Mouse (Mus musculus): ENCODE measurements at regions not wholly inside any gene's neighbourhood (a gene's known extent, or its start where the extent isn't known, plus 50 kb on each side); places are given as distances from the start of the nearest gene placed in this dataset.
"Not testable (repeated sequence)": the region's sequence is repeated elsewhere in the genome, so short reads cannot be mapped to it uniquely, and the experiment has no call there.

DNA sequence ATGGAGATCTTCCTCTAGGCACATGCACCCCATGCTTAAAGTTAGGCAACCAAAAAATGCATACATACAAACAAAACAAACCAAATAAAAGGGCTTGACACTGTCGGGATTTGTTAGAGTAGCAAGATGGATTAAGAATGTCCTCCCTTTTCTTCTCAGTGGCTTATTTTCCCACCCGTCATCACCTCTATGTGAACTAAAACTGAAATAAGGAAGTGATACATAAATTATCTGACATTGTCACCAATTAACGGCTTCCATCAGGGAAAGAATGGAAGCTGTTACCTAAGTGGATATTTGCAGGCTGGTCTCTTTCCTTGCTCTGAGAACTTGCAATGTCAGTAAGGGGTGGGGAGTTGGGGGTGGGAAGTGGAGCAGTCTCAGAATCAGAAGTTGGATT, 541.5 kb downstream of the Diaph3 start:
- DNase-seq, result no peak

DNA sequence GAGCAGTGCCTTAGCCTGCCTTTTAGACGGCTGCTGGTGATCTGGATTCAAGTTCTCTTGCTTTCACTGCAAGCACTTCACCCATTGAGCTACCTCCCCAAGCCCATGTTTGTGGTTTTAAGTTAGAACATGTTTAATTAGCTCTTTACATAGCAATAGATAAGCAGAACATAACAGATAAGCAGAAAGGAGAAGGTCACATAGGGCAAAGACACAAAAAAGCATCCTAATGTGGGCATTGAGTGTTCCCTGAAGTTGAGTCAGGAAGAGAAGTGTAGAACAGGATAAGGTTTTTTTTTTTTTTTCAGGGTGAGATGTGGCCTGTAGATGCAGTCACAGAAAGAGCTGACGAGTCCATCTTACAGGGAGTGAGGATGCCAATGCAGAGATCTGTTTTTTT, 552.5 kb downstream of the Diaph3 start:
- DNase-seq, result no peak

DNA sequence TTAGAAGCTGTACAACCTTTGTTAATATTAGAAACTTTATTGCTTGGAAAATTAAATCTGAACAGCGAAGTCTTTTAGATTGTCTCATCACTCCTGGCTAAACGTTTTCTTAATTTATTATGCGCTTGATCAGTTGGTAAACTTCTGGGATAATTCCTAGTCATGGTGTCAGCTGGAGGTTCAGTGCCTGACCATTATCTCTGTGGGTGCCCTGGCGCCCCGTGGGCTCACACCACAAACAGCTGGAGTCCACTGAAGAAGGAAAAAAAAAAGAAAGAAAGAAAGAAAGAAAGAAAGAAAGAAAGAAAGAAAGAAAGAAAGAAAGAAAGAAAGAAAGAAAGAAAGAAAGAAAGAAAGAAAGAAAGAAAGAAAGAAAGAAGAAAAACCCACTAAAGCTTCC, 555.1 kb downstream of the Diaph3 start:
- DNase-seq, result not testable (repeated sequence)

DNA sequence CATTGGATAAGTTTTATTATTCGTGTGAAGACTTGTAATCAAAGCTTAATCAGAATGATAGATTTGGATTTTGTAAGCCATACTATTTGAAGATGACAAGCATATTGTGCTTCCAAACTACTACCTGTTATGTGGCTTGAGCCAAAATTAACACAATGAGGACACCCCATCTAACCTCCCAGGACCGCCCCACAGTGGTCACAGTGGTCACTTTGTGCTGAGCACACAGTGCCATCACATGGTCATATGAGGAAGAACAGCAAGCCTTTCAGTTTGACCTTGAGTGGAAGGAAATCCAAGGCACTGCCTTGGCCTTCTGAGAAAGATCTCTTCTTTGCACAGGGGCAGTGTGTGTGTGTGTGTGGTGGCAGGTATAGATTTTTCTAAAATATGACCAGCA, 578.3 kb downstream of the Diaph3 start:
- DNase-seq, result peak; percentile 17 to 23

DNA sequence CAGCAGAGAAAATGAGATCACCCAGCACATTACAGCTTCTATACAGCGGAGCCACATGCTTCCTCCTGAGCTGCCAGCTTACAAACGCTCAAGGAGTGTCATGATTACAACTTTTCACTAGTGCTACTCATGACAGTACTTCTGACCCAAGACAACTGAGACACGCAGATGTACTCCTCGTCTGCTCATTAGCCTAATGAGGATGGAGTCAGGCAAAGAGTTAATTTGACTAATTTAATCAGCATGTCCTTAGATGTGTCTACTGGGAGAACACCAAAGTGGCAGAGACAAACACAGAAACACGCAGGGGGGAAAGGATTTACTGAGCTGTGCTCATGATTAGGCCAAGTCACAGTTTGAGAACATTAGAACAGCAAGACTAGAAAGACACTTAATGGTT, 603.0 kb downstream of the Diaph3 start:
- DNase-seq, result no peak

DNA sequence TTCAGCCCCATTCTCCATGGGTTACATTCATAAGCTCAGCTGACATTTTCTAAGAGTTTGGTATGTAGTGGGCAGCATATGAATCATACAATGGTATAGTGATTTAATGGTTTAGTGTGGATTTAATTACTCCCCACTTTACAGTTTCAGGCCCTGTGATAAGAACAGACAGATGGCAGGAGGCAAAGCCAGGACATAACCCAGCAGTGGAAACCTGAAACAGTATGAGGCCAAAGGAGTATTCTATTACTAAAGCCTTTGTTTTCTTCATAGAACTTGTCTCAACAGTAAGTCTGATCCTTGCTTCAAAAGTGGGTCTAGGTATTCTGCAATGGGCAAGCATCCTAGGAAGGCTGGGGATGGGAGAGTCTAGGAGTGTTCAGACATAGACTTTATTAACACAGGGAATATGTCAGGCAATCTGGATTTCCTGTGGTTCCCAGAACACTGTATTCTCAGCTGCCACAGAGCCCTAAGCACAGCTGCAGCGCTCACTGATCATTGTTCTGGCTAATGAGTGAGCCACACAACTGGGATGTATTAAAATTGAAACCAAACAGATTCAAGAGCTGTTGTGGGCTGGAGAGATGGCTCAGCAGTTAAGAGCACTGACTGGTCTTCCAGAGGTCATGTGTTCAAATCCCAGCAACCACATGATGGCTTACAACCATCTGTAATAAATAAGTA, 604.6 kb downstream of the Diaph3 start:
- no peak for DNase-seq

DNA sequence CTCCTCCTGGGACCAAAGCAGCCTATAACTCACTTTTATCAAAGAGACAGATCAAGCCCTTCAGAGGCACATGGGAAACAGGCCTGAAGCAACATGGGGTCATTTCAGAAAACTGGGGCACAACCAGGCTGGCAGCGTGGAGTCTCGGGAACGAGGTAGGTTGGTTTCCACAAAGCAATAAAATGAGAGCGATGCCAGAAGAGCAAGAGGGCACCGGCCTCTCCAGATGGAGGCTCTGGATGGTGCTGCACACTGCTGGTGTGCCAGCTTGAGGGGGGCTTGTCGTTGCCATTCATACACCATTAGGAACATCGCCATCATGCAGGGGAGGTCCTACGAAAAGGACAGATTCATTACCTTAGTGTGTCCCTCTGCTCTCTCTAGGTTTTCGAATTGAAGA, 630.6 kb downstream of the Diaph3 start:
- DNase-seq, result no peak

DNA sequence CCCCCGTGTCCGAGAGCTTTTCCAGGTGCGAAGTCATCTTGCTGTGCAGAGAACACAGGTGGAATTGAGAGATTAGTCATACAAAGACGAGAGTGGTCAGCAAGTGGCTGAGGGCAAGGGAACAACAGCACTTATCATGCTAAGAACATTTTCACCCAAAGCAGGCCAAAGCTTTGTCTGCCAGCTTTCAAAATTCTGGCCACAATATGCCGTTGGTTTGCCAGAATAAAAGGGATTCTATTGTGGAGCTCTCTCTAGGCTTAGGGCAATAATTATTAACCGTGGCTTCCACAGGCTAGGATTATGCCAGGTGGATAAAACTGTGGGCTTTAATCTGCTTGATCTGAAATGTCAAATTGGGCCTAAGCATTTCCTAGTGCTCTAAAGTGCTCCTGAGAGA, 631.3 kb downstream of the Diaph3 start:
- no peak for DNase-seq

DNA sequence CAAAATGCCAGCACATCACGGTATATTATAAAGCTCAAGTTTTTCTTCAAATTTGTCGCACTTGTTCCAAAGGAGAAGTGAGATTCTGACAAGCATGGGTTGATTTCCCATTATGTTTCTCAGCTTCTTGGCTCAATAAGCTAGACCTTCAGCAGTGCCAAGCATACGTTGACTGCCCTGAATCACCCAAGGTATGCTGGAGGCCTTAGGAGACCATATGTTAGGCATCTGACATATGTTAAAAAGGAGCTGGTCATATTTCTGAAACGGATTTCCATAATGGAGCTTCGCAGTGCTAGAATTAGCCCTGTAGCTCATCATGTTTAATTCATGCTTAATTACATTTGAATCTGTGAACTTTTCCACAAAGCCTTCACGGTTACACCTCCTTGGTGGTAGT, 634.7 kb downstream of the Diaph3 start:
- no peak for DNase-seq

DNA sequence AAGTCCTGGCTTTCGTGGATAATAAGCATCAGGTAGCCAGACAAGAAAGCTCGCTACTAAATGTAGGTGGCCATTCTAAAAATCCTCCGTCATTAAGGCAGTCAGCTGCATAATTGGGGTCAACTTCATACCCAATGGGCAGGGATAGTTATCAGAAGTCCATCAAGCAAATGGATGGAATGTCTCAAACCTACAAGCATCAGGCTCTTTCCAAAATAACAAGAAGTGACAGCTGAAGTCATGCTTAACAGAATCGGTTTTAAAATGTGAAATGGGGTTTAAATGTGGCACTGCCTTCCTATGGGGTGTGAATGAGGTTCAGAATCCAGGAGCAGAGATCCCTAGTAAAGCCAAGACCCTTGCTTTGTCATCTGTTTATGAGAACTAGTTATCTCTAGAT, 650.2 kb downstream of the Diaph3 start:
- DNase-seq, result no peak

DNA sequence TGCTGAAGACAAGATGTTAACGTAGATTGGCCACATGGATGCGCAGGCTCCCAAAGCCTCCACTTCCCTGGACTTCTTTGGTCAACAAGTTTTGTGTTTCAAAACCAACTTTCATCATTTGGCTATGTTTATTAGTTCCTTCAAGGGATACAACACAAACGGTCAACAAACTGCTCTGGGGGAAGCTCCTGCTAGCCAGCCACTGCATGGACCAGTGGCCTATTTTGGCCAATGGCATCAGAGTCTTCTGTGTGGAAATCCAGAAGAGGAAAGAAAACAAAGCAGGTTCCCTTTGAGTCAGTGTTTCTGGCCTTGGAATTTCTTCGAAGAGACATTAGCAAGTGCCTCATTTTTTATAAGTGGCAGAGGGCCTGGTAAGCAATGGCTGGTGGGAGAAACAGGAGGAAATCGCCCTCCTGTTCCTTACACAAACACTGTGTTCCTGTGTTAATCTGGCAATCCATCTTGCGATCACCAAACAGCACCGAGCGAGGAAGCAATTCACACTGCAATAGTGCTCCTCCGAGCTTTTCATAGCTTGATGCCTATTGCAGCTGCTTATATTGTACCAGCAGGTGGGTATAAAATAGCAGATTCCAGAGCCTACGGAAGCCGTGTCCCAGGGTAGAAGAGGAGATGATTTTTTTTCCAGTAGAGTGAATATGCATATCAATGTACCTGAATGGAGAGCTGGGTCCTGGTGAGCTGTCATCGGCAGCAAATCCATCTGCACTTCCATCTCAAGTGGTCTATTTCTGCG, 651.0 kb downstream of the Diaph3 start:
- DNase-seq, result peak in 1 of 2 experiments; percentile 18

DNA sequence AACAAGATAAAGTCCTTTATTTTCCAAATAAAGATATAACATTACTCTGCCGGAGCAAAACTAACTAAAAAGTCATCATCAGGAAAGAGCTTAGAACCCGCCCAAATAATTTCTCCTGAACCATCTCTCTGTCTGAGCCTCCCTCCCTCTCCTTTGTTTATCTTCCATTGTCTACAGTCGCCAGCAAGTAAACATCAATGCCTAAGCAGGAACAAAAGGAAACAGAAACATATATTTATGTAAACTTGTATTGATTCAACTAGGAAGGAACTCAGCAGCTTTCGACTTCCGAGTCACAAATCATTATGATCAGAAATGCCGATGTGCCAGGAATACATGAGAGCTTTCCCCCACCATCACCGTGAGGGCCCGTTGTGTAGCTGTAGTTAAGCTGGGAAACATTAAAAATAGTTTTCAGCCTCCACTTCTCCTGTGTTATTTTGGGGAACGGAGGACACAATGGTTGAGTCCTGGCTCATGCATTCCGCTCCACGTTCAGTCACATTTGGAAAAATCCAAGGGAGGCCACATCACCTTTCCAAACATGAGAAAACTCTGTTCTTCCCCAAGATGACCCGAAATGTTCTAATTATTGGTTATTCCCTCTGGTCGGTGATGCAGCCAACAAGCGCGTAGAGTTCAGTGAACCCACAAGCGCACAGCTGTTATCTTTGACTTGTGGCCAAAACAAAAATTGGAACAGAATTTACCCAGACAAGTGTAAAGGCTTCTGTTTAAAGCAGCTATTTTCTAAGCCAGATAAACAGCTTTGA, 651.8 kb downstream of the Diaph3 start:
- DNase-seq, result peak; percentile 78 to 79

DNA sequence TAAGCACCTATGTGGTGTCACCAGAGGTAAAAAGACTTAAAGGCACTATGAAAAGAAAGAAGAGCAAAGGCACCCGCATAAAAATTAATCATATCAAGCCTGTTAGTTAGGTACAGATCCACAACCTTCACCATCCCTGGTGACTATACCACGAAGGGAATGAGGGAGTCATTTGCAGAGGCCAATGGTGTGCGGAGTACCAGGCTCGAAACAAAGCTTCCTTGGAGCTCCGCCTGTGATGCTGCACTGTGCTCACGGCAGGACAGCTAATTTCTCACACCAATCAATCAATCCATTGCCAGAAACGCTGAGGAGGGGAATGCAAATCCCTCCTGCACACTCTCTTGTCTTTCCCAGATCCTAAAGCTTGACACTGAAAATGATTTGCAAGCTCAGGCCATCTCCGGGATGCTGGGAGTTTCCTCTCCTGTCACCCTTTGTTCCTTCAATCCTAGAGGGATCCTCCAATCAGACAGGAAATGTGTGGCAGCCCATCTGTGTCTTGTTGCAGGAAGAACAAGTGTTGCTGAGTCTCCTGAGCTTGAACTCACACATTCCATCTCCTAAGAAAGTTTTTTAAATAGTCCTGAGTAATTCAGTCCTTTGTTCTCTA, 653.6 kb downstream of the Diaph3 start:
- no peak for DNase-seq

DNA sequence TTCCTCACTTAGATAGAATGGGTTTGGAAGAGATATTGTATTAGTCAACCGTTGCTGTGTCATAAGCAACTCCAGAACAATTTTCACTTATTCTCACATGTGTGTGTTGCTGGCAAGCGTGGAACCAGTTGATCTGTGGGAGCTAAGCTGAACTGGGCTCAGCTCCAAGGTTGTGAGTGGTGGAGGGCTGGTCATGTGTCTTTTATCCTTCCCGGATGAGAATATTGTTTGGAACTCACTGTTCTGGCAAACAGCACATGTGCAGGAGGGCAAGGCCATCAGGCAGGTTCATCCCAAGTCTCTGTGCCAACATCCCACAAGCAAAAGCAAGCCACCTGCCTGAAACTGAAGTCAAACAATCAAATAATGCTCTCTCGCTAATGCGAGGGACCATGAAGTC, 656.8 kb downstream of the Diaph3 start:
- DNase-seq, result peak in 1 of 2 experiments; percentile 47

DNA sequence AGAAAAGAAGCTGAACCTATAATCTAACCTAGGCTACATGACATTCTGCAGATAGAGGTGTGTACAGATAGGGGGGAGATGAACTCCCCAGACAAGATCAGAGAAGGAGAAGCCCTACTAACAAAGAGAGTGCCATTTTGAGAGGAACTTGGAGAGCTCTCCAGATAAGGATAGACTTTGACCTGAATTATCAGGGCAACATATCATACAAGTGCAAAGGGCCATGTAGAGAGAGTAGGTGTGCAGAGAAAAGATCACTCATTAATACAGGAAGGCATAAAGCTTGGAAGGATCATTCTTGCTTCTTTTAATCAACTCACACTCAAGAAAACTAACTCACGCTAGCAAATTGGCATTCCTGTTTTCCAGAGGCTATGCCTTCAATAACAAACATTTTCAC, 667.4 kb downstream of the Diaph3 start:
- DNase-seq, result no peak

DNA sequence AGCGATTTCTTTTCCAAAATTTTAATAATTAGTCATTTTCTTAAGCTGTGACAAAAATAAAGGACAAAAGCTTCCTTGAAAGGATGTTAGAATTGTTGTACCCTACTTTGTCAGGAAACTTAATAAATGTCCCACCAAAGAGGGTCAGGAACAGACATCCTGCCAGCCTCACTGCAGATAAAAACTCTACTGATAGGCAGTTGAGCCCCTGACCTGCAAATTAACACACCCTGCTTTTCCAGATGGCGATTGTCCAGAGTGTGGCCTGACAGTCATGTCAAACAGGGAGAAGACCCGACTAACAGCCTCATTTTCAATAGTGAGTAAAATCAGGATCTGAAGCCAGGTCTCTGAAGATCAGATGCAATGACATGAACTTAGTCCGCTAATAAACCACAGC, 670.6 kb downstream of the Diaph3 start:
- no peak for DNase-seq

DNA sequence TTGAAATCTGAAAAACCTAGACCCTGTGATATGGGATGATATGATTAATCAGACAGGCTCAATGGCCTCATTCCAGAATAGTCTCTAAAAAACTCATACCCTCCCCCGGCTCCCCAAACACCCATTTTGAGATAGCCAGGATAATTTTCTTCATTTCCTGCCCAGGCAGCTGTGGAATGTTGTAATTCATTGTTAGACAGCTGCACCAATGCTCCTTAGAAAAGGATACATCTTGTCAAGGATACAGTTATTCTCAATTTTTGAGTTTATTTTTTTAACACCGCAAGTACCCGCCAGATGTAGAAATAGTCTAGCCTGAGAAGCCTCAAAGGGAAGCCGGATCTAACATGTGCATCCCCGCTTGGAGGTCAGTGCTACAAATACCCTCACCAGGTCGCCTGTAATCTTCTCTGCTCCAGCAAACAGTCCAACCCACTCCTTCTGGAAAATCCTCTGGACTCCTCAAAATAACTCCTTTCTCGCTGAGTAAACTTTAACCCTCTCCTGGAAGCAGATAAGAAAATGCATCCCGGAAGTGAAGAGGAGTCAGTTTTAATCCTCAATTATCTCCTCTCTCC, 673.1 kb downstream of the Diaph3 start:
- no peak for DNase-seq

DNA sequence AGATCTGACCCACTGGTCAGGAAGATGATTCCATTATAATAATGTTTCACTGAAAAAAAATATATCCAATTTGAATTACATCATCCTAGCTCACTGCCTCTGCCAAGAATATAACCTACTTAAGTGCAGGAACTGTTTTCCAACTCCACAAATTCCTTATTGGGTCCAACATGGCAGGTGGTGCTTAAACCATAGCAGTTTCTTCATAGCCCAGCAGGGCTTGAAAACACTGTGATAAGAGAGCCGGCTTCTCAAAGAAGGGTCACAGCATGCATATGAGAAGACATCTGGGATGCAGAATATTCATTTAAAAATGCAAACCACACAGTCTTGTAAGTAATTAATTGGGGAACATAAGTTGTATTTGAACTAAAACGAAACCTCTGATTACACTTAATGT, 677.6 kb downstream of the Diaph3 start:
- DNase-seq, result no peak

DNA sequence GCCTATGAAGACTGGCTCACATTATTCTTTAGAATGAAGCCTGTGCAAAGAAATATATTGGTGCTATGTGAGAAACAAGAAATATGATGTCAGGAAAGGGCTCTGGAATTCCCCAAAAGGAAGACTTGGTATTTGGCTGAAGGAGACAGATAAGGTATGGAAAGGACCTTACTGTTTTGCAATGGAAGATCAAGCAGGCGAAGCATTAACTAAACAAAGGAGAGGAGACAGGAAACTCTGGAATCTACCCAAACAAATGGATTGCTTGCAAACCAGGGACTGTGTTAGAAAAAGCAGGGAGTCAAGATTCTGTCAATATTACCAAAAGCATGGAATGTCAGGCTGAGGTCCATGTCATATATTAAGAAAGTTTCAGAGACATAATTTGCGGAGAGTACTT, 687.9 kb downstream of the Diaph3 start:
- no peak for DNase-seq

DNA sequence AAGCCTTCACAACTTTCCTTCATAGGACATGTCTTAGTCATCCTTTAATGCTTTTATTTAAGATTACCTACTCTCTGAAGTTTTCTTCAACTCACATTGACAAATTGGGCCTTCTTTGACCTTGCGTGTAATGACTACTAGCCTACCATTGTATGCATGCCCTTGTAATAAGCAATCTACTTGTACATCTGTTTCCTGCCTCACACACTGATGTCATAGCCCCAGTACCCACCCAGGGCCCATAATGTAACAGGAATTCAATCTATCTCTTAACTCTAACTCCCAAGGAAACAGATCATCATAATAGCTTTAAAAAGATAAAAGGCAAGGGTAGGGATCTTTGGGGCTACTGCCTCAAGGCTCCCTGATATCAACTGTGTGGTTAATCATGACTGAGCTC, 690.4 kb downstream of the Diaph3 start:
- no peak for DNase-seq

DNA sequence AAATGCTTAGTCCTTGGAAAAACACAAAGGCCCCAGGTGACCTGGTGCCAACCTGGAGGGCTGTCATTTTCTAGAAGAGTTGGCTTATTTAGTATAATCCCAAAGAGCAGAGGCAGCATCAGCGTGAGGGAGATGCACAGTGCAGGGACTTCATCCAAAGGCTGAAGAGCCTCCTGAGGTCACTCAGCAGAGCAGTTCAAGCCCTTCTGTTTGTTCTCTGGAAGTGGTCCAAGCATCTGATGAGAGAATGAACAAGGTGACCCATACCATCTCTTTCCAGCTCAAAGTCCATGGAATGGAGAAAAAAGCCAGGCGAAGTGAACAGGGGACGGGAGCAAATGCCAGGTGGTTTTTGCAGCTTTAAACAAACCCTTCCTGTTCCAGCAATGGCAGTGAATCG, 695.9 kb downstream of the Diaph3 start:
- DNase-seq, result no peak

All from heart, adult 18-20 months (tissue).